Mouse (Mus musculus): ENCODE results near the gene Ryr3. TPM values are rescaled to one million over a fixed set of nuclear protein-coding genes. Genes with fewer than 3 reads are reported as not detected.

Gene Ryr3
- polyA plus RNA-seq, 1 experiment, result not detected

- Histone ChIP-seq H3K4me1 (ENCODE audit: control insufficient read depth, insufficient read depth, low read length) (no peaks in the 10 kb centered on the region), H3K4me3 (ENCODE audit: insufficient read depth, low read depth, low read length) (no peak overlapping the region), H3K27ac (ENCODE audit: insufficient read depth, low read depth, low read length) (no peak overlapping the region)
- WGBS, result 67% methylated on average over 3 of the region's 3 CpGs
- TF ChIP-seq POLR2A (IDR thresholded peaks at IDR 0.05; ENCODE audit: insufficient read depth, low read depth, low read length) (no peak), CTCF (IDR thresholded peaks at IDR 0.05; ENCODE audit: insufficient read depth, low read depth, low read length) (no peak)
These were observed 374.0 kb downstream of the Ryr3 start for GRCm38 (mm10) chr2:112842877-112843276.

DNA sequence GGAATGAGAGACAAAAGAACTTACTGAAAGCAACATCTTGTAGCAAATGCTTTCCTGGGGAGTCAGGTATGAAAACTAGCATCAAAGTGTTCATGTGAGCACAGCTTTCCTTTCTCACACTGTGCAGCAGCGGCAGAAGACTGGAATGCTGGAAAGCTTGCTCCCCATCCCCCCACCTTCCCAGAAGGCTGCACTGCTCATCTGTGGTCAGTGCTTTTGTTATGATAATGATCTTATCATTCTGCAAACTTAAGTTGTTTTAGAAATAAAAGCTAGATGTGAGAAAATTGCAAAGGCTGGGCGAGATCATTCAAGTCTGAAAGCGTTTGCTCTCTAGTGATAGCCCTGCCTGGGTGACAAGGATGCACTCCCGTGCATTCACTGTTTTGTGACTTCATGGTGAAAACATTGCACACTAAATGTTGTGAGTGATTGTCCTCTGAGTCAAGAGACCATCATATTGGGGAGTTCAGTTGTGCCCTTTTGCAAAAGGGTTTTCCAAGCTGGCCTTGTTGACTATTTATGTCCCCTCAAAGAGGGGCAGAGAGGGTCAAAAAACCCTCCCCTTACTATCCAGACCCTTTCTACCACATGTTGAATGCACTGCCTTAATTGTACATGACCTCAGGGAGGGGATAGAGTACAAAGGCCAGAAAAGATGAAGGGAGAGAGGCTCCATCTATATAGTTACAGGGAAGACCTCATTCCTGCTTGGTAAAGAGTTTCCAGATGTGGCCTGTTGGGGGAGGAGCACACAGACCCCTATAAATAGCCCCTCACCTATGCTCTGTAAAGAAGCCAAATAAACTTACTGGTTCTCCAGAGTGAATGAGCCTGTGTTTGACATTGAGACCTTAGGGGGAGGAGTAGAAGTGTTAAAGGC, 385.2 kb downstream of the Ryr3 start:
- TF ChIP-seq POLR2A (IDR thresholded peaks at IDR 0.05; ENCODE audit: insufficient read depth, low read depth, low read length) (no peak), CTCF (IDR thresholded peaks at IDR 0.05; ENCODE audit: insufficient read depth, low read depth, low read length) (no peak)
- WGBS, result 60% methylated on average over 4 of the region's 4 CpGs
- Histone ChIP-seq H3K27ac (ENCODE audit: insufficient read depth, low read depth, low read length) (no peak overlapping the region), H3K4me3 (ENCODE audit: insufficient read depth, low read depth, low read length) (no peak overlapping the region), H3K4me1 (ENCODE audit: control insufficient read depth, insufficient read depth, low read length) (no peaks in the 10 kb centered on the region)

DNA sequence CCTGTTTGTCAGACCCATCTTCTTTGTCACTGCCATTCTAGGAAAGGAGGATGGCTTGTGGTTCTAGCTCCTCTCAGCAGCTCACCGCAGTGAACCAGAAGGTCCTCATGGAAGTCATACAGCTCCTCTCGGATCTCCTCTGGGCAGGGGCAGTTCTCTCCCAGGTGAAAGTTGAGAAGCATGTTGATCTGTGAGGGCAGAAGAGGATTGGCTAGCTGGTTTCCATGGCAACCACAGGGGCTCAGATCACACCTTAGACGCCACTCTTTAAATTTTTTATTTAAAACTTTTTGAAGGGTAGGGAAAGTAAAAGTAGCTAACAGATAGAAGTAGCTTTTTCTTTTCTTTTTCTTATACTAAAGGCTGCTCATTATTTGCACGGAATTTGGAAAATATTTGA, 390.3 kb downstream of the Ryr3 start:
- WGBS, result 56% methylated on average over 4 of the region's 4 CpGs
- H3K4me3 ChIP-seq (ENCODE audit: insufficient read depth, low read depth, low read length), result no peak overlapping the region
- no peak overlapping the region for H3K27ac ChIP-seq (ENCODE audit: insufficient read depth, low read depth, low read length)
- TF ChIP-seq POLR2A (IDR thresholded peaks at IDR 0.05; ENCODE audit: insufficient read depth, low read depth, low read length) (no peak), CTCF (IDR thresholded peaks at IDR 0.05; ENCODE audit: insufficient read depth, low read depth, low read length) (no peak)
- no peaks in the 10 kb centered on the region for H3K4me1 ChIP-seq (ENCODE audit: control insufficient read depth, insufficient read depth, low read length)

DNA sequence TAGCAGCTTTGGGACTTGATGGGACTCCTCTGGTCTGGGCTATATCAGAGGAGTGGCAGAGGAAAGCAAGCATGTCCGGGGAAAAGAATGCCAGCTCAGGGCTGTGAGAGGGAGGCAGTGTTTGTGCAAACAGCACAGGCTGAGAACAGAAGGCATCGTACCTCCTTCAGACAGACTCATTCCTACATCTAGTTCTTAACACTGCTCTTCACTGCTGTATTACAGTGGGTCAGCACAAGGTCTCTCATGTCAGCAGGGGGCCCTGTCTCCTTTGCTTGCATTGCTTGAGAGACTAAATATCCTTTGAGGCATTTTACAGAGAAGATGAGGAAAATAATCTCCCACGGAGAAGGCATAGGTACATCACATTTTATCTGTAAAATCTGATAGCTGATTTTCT, 394.2 kb downstream of the Ryr3 start:
- no peak overlapping the region for H3K27ac ChIP-seq (ENCODE audit: insufficient read depth, low read depth, low read length)
- WGBS, result 49% methylated on average over 3 of the region's 3 CpGs

DNA sequence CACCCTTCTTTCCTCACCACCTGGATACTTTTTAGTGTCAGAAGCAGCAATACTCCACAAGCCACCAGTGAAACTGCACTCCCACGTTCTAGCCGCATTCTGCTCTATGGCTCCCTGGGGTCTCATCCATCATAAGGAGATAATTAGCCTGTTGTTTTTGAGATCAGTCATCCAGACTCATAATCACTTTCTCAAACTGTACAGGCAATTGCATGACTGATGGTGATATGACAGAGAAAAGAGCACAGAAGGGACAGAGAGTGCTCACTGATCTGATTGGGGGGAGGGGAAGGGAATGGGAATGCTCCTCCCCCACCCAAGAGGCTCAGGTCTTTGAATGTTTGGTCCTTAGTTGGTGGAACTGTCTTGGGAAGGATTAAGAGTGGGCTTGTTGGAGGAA, 397.8 kb downstream of the Ryr3 start:
- Histone ChIP-seq H3K27ac (ENCODE audit: insufficient read depth, low read depth, low read length) (no peak overlapping the region), H3K4me1 (ENCODE audit: control insufficient read depth, insufficient read depth, low read length) (no peaks in the 10 kb centered on the region), H3K4me3 (ENCODE audit: insufficient read depth, low read depth, low read length) (no peak overlapping the region)
- 73% methylated on average over 2 of the region's 2 CpGs for WGBS
- TF ChIP-seq CTCF (IDR thresholded peaks at IDR 0.05; ENCODE audit: insufficient read depth, low read depth, low read length) (no peak), POLR2A (IDR thresholded peaks at IDR 0.05; ENCODE audit: insufficient read depth, low read depth, low read length) (no peak)

More for the DNA sequence above, 394.2 kb downstream of the Ryr3 start:
- Histone ChIP-seq H3K4me1 (ENCODE audit: control insufficient read depth, insufficient read depth, low read length) (no peaks in the 10 kb centered on the region), H3K4me3 (ENCODE audit: insufficient read depth, low read depth, low read length) (no peak overlapping the region)
- TF ChIP-seq POLR2A (IDR thresholded peaks at IDR 0.05; ENCODE audit: insufficient read depth, low read depth, low read length), result no peak
- TF ChIP-seq CTCF (IDR thresholded peaks at IDR 0.05; ENCODE audit: insufficient read depth, low read depth, low read length), result no peak

DNA sequence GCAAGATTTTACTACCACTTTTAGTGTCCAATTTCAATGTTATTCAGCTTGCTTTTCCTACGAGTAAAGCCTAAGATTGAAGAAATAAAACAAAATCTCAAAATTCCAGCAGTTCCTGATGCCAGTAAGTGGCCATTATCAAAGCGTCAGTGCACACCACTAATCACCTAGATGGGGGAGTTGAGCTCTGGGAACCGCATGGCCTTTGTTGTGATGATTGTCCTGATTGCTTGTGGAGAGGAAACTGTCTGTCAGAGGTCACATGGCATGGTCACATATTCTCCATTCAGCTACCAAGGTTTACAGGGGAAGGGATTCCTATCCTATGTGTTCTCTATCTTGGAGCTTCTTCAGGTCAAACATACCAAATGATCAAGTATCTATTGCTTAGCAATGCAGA, 399.9 kb downstream of the Ryr3 start:
- Histone ChIP-seq H3K27ac (ENCODE audit: insufficient read depth, low read depth, low read length) (no peak overlapping the region), H3K4me3 (ENCODE audit: insufficient read depth, low read depth, low read length) (no peak overlapping the region), H3K4me1 (ENCODE audit: control insufficient read depth, insufficient read depth, low read length) (no peaks in the 10 kb centered on the region)
- no peak for TF ChIP-seq POLR2A (IDR thresholded peaks at IDR 0.05; ENCODE audit: insufficient read depth, low read depth, low read length)
- TF ChIP-seq CTCF (IDR thresholded peaks at IDR 0.05; ENCODE audit: insufficient read depth, low read depth, low read length), result no peak
- 67% methylated on average over 3 of the region's 3 CpGs for WGBS

DNA sequence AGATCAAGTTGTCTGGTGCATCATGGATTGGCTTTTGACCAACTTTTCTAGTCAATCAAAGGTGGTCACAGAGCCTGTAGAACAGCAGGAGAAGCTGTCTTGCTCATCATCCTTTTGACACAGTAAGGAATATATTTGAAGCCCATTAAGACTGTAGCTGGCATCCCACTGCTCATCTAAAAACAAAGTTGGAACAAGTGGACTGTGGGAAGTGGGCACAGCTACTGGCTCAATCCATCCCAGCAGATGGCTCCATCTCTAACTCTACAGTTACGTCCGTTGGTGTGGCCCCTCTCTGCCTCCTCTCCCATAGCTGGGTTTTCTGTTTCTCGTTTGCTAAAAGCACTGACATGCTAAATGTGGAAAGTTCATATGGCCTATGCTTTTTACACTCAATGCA, 400.9 kb downstream of the Ryr3 start:
- no peaks in the 10 kb centered on the region for H3K4me1 ChIP-seq (ENCODE audit: control insufficient read depth, insufficient read depth, low read length)
- TF ChIP-seq CTCF (IDR thresholded peaks at IDR 0.05; ENCODE audit: insufficient read depth, low read depth, low read length) (no peak), POLR2A (IDR thresholded peaks at IDR 0.05; ENCODE audit: insufficient read depth, low read depth, low read length) (no peak)
- 89% methylated on average over 3 of the region's 3 CpGs for WGBS
- no peak overlapping the region for H3K4me3 ChIP-seq (ENCODE audit: insufficient read depth, low read depth, low read length)
- no peak overlapping the region for H3K27ac ChIP-seq (ENCODE audit: insufficient read depth, low read depth, low read length)

DNA sequence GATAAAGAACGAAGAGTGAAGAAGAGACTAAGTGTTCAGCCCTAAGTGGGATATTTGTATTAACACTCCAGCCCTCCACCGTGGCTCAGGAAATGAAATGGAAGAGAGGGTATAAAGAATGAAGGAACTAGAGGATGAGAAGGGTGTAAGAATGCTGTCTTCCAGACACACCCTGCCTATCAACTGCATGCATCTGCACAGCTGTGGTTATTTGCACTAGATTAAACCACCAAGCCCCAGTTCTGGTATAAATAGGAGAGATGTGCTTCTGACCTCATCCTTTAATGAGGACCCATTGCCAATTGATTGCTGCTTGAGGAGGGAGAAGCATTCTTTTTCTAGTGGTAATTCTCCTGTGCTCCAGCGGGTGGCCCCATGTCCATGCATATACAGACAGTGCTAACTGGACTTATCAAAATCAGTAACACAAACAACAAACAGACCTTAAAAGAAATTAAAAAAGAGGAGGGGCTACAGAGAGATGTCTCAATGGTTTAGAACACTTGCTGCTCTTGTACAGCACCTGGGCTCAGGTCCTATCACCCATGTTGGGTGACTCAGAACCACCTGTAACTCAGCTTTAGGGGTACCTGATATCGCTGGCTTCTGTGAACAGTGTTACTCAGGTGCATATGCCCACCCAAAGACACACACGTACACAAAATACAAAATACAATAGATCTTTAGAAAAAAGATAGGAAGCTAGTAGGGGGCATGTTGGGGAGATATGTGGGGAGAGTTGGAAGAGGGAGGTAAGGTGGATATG, 404.1 kb downstream of the Ryr3 start:
- WGBS, result 67% methylated on average over 5 of the region's 5 CpGs
- TF ChIP-seq POLR2A (IDR thresholded peaks at IDR 0.05; ENCODE audit: insufficient read depth, low read depth, low read length) (no peak), CTCF (IDR thresholded peaks at IDR 0.05; ENCODE audit: insufficient read depth, low read depth, low read length) (no peak)
- Histone ChIP-seq H3K27ac (ENCODE audit: insufficient read depth, low read depth, low read length) (no peak overlapping the region), H3K4me3 (ENCODE audit: insufficient read depth, low read depth, low read length) (no peak overlapping the region), H3K4me1 (ENCODE audit: control insufficient read depth, insufficient read depth, low read length) (no peaks in the 10 kb centered on the region)

DNA sequence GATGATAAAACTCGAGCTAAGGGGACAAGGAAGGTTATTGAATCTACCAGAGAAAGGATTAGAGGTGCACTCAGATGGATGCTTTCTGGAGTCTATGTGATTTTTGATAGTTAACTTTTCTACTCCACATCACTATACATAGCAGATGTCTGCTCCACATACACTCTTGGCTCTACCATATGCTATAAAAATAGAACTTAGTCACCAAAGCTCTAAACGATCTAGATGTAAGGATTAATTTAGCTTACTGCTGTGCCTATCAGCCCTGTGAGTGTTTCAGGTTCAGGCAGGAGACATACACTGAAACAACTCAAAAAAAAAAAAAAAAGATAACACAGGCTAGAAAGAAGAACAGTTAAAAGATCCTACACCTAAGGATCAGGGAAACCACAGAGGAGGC, 410.9 kb downstream of the Ryr3 start:
- H3K27ac ChIP-seq (ENCODE audit: insufficient read depth, low read depth, low read length), result no peak overlapping the region
- 53% methylated on average over 2 of the region's 2 CpGs for WGBS
- H3K4me3 ChIP-seq (ENCODE audit: insufficient read depth, low read depth, low read length), result no peak overlapping the region
- no peak for TF ChIP-seq CTCF (IDR thresholded peaks at IDR 0.05; ENCODE audit: insufficient read depth, low read depth, low read length)
- TF ChIP-seq POLR2A (IDR thresholded peaks at IDR 0.05; ENCODE audit: insufficient read depth, low read depth, low read length), result no peak
- no peaks in the 10 kb centered on the region for H3K4me1 ChIP-seq (ENCODE audit: control insufficient read depth, insufficient read depth, low read length)

Measured in olfactory bulb, adult 2 months (tissue).